Mouse (Mus musculus) embryonic stem cell, embryonic (primary cell): ENCODE data around the gene Gatd1.

Experiments used
- CTCF ChIA-PET, 4 experiments: fragments of 300-600 bp in 2 of 4; fragments of 350-600 bp in 2 of 4; sonication (Branson Sonifier 250); formaldehyde crosslinking; loops; one replicate each; lab custom pipeline; 2022; ENCODE audit warnings: inconsistent platforms in 2 of 4; lab: Charles Lee
- POLR2A ChIA-PET, 4 experiments: fragments of 300-600 bp in 2 of 4; fragments of 350-600 bp in 2 of 4; sonication (Branson Sonifier 250); formaldehyde crosslinking; loops; one replicate each; lab custom pipeline; 2022; ENCODE audit warnings: antibody characterized with exemption in 4 of 4, inconsistent platforms in 1 of 4; lab: Charles Lee

Gene Gatd1

DNA sequence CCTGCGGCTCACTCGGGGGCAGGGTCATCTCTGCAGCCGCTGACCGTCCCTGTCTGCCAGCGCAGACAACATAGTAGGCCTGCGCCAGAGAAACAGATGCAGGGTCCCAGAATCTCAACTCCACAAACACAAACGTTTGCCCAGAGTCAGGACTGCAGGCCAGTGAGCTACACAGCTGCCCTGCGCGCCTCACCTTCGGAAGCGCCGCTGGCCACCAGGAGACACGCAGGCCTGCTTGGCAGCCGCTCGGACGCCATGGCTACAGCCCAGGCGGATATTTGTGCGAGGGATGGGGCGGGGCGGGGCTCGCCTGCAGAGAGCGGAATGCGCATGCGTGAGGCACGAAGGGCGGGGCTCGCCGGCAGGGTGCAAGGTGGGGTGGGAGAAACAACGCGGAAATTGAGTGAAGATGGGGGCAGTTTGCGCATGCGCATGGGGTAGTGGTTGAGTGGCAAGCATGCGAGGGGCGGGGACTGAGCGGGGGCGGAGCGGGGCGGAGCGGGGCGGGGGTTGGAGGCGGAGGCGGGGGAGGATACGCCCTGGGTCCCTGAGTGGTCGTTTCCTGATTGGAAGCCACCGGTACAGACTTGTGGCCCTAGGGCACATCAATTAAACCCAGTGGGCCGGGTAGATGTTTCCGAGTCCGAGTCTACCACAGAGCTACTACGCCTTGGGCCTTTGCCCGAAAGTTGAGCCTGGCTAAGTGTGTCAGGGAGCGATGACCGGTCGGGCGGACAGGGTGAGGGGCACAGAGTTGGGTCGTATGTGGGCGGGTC lies at the start of gene Gatd1:
TSS of gene Gatd1 (minus strand) at position 328 of the 776 bp plus-strand sequence.
- CTCF ChIA-PET = interaction anchor here in 3 of 4 experiments (0.6 to 2.4 kb wide), 9 partner anchors 9 to 1712 kb away, joined by 3 to 10 read pairs (median 6); no protein-coding TSS in a partner anchor
- POLR2A ChIA-PET = interaction anchor here in 3 of 4 experiments (0.7 to 3.7 kb wide), 26 partner anchors 12 to 460 kb away, joined by 3 to 21 read pairs (median 4); partner anchors contain the start of genes Taldo1 (in 3 of the 3), Cend1 (in 2 of the 3), Rplp2 (in 2 of the 3) and Polr2l (in 1 of the 3)

GRCm38 (mm10) chr7:141462333-141462821 lies 48.4 kb upstream of the Gatd1 start:
- ChIA-PET POLR2A (interaction anchor here (0.5 to 38.4 kb wide), 17 partner anchors 3 to 911 kb away, joined by 3 to 944 read pairs (median 6); partner anchors contain the start of genes Polr2l (in 4 of the 4), Tspan4 (in 4 of the 4), Cd151 (in 2 of the 4) and Cracr2b (in 2 of the 4)), CTCF (interaction anchor here in 3 of 4 experiments (0.6 to 2.1 kb wide), 8 partner anchors 14 to 1413 kb away, joined by 3 to 11 read pairs (median 4); partner anchors contain the start of genes Msx3 (in 1 of the 3), Rplp2 (in 1 of the 3) and Sct (in 1 of the 3))

- CTCF ChIA-PET = interaction anchor here (0.7 to 2.2 kb wide), 12 partner anchors 10 to 394 kb away, joined by 3 to 11 read pairs (median 5); partner anchors contain the start of genes Rplp2 (in 1 of the 4), Sct (in 1 of the 4) and Taldo1 (in 1 of the 4)
- POLR2A ChIA-PET = interaction anchor here (0.5 to 38.4 kb wide), 16 partner anchors 3 to 912 kb away, joined by 3 to 944 read pairs (median 8); partner anchors contain the start of genes Polr2l (in 4 of the 4), Tspan4 (in 4 of the 4), Rplp2 (in 3 of the 4) and Cd151 (in 2 of the 4)
These were observed 47.8 kb upstream of the Gatd1 start for GRCm38 (mm10) chr7:141461521-141462332.

DNA sequence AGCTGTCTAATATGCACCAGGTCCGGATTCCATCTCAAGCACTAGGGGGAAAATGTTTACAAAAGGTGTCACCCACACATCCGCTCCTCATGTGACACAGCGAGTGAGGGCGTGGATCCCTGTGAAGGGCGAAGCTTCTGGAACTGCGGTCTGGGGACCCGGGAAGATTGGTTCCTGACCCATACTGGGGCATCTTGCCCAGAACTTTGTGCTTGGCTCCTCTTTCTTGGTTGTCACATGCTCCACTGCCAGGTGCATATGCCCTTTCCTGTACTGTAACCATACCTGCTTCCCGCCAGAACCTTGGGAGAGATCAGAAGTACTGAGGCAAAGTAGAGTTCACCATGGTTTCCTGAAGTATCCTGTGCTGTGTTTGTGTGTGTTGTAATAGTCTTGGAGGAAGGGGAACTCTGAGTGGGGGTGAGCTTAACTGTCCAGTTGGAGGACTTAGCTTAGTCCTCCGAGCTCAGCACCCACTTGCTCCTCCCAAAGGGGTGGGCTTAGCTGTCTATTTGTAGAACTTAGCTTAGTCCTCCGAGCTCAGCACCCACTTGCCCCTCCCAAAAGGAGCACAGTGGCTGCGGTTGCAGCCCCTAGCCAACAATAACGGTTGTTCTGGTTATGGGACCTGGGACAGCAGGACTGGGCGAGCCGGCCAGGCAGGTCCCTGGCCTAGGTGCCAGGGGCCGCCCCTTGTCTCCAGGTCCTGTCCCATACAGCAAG lies 46.6 kb upstream of the Gatd1 start, which contains the start of gene Cracr2b:
TSS of gene Cracr2b (plus strand) at position 704 of the 723 bp plus-strand sequence.
- ChIA-PET POLR2A (interaction anchor here (0.6 to 38.4 kb wide), 21 partner anchors 1 to 245 kb away, joined by 3 to 944 read pairs (median 4); partner anchors contain the start of genes Rplp2 (in 3 of the 4), Cd151 (in 2 of the 4), Cracr2b (in 2 of the 4) and Pidd1 (in 2 of the 4)), CTCF (interaction anchor here in 3 of 4 experiments (0.6 to 3.8 kb wide), 12 partner anchors 8 to 69 kb away, joined by 3 to 27 read pairs (median 4); partner anchors contain the start of gene Taldo1 (in 1 of the 3))

DNA sequence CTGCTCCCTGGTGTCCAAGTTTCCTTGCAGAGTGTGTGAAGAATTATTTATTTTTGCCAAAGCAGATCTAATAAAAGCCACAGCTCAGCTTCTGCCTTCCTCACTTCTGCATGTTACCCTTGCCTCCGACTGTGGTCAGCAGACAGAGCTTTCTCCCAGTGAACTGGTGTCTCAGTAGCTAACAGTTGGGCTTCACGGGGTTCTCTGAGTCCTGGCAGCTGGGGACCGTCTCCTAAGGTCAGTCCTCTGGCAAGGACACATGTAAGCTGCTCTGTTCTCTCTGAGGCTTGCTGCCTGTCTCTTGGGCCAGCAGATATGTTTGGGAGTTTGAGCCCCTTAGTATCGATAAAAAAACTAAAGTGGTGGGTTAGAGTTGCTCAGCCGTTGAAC lies 46.1 kb upstream of the Gatd1 start:
- CTCF ChIA-PET = interaction anchor here in 3 of 4 experiments (0.7 to 3.8 kb wide), 12 partner anchors 9 to 122 kb away, joined by 3 to 27 read pairs (median 6); partner anchors contain the start of genes Eps8l2 (in 1 of the 3) and Taldo1 (in 1 of the 3)
- POLR2A ChIA-PET = interaction anchor here (0.6 to 38.4 kb wide), 20 partner anchors 1 to 245 kb away, joined by 3 to 944 read pairs (median 5); partner anchors contain the start of genes Cd151 (in 2 of the 4), Cracr2b (in 2 of the 4), Pidd1 (in 2 of the 4) and Pnpla2 (in 2 of the 4)

DNA sequence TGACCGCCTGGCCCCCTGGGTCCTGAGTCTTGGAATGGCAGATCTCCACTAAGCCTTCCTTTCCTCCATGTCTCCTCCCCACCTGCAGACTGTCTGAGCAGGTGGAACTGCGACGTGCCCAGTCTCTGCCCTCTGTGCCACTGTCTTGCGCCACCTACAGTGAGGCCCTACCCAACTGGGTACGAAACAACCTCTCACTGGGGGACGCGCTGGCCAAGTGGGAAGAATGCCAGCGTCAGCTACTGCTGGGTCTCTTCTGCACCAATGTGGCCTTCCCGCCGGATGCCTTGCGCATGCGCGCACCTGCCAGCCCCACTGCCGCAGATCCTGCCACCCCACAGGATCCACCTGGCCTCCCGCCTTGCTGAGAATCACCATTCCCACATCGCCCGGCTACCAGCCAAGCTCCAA lies 45.4 kb upstream of the Gatd1 start:
- POLR2A ChIA-PET = interaction anchor here in 3 of 4 experiments (1.0 to 38.4 kb wide), 18 partner anchors 0 to 231 kb away, joined by 3 to 944 read pairs (median 6); partner anchors contain the start of genes Cd151 (in 2 of the 3), Cracr2b (in 2 of the 3), Pidd1 (in 2 of the 3) and Pnpla2 (in 2 of the 3)
- CTCF ChIA-PET = interaction anchor here (0.5 to 3.8 kb wide), 24 partner anchors 9 to 384 kb away, joined by 3 to 27 read pairs (median 5); partner anchors contain the start of genes Eps8l2 (in 1 of the 4), Pidd1 (in 1 of the 4), Polr2l (in 1 of the 4) and Rplp2 (in 1 of the 4)

GRCm38 (mm10) chr7:141458661-141459060 lies 44.7 kb upstream of the Gatd1 start:
- ChIA-PET POLR2A (interaction anchor here in 3 of 4 experiments (0.6 to 38.4 kb wide), 26 partner anchors 1 to 545 kb away, joined by 3 to 944 read pairs (median 3); partner anchors contain the start of genes Rplp2 (in 3 of the 3), Cd151 (in 2 of the 3), Cend1 (in 2 of the 3) and Cracr2b (in 2 of the 3)), CTCF (interaction anchor here (0.5 to 3.8 kb wide), 42 partner anchors 8 to 1205 kb away, joined by 3 to 27 read pairs (median 3); partner anchors contain the start of genes Cend1 (in 2 of the 4), Rplp2 (in 2 of the 4), Cd151 (in 1 of the 4) and Chid1 (in 1 of the 4))

DNA sequence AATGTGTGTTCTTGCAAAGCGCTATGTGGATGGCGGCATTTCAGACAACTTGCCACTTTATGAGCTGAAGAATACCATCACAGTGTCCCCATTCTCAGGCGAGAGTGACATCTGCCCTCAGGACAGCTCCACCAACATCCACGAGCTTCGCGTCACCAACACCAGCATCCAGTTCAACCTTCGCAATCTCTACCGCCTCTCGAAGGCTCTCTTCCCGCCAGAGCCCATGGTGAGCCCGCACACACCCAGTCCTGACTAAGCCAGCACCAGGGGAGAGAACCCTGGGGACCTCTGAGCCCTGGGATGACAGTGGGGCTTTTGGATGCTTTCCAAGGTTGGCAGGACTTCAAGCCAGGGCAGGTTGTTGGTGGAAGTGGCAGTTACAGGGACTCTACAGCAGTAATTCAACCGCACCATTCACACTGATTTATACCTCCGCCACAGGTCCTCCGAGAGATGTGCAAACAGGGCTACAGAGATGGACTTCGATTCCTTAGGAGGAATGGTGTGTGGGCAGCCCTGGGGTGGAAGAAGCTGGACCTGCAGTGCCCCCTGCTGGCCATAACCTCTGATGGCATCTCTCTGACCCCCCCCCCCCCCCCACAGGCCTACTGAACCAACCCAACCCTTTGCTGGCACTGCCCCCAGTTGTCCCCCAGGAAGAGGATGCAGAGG lies 44.2 kb upstream of the Gatd1 start:
- ChIA-PET POLR2A (interaction anchor here in 3 of 4 experiments (0.6 to 38.4 kb wide), 25 partner anchors 0 to 545 kb away, joined by 3 to 944 read pairs (median 4); partner anchors contain the start of genes Rplp2 (in 3 of the 3), Cd151 (in 2 of the 3), Cend1 (in 2 of the 3) and Cracr2b (in 2 of the 3)), CTCF (interaction anchor here (0.5 to 3.8 kb wide), 44 partner anchors 9 to 913 kb away, joined by 3 to 27 read pairs (median 3); partner anchors contain the start of genes Rplp2 (in 2 of the 4), Cd151 (in 1 of the 4), Cend1 (in 1 of the 4) and Chid1 (in 1 of the 4))

DNA sequence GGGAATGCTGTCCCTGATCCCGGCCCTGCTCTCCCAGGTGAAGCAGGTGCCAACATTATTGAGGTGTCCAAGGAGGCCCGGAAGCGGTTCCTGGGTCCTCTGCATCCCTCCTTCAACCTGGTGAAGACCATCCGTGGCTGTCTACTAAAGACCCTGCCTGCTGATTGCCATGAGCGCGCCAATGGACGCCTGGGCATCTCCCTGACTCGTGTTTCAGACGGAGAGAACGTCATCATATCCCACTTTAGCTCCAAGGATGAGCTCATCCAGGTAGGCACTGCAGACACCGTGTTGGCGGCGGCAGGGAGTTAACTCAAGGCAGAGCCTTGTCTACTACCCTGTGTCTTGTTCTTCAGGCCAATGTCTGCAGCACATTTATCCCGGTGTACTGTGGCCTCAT lies 43.3 kb upstream of the Gatd1 start:
- ChIA-PET CTCF (interaction anchor here (0.5 to 3.8 kb wide), 15 partner anchors 10 to 159 kb away, joined by 3 to 27 read pairs (median 6); partner anchors contain the start of genes Cd151 (in 1 of the 4), Eps8l2 (in 1 of the 4) and Rplp2 (in 1 of the 4)), POLR2A (interaction anchor here in 3 of 4 experiments (0.6 to 38.4 kb wide), 11 partner anchors 1 to 194 kb away, joined by 3 to 944 read pairs (median 8); partner anchors contain the start of genes Cd151 (in 2 of the 3), Cracr2b (in 2 of the 3), Pnpla2 (in 2 of the 3) and Polr2l (in 2 of the 3))

DNA sequence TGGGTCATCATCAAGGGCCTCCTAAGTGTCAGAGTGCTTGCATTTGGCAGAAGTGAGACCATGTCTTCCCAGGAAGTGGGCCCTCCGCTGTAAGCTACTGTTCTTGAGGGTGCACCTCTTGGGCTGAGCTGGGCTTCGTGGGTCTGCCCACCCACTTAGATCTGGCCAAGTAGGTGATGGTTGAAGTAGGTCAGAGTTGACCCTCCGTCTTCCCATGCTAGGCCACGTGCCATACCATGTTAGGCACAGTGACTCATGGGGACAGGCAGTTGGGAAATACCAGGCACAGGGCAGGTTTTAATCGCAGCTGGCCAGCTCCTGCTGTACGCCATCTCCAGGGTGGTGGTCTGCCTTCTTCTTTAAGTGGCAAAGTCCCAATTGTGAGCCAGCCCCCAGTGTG lies 42.8 kb upstream of the Gatd1 start:
- ChIA-PET POLR2A (interaction anchor here in 3 of 4 experiments (0.6 to 38.4 kb wide), 9 partner anchors 1 to 51 kb away, joined by 3 to 944 read pairs (median 465); partner anchors contain the start of genes Cd151 (in 2 of the 3), Cracr2b (in 2 of the 3), Pnpla2 (in 2 of the 3) and Polr2l (in 2 of the 3)), CTCF (interaction anchor here in 2 of 4 experiments (0.6 to 3.2 kb wide), 5 partner anchors 12 to 118 kb away, joined by 3 to 21 read pairs (median 9); partner anchors contain the start of genes Cd151 (in 1 of the 2) and Eps8l2 (in 1 of the 2))

DNA sequence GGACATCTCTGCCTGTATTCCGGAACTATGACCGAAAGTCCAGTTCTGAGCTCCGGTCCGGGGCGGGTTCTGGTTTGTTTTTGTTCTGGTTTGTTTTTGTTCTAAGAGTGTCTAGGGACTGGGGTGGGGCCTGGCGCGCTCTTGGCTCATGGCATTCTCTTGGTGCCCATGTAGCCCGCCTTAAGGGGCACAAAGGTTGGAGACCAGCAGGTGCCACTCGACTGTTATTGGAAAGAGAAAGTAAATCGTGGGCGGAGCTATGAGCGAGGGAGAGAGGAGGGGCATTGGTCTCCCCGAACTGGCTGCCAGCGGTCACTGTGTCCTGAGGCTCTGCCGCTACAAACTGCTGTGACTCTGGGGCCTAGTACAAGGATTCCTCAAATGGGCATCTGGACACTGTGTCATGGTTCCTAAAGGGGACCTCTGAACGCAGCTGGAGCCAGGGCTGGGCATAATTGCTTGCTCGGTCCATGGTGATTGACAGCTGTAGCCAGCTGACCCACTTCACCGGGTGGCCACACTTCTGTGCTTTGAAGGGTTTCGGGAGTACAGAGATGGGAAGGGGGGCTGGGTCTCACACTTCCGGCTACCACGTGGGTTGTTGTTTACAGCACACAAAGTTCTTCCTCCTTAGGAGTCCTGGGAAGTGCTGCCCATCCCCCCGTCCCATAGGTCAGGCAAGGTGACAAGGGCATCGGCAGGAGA lies 41.8 kb upstream of the Gatd1 start:
- POLR2A ChIA-PET = interaction anchor here (0.6 to 38.4 kb wide), 26 partner anchors 3 to 482 kb away, joined by 3 to 944 read pairs (median 6); partner anchors contain the start of genes Polr2l (in 3 of the 4), Rplp2 (in 3 of the 4), Tspan4 (in 3 of the 4) and Cd151 (in 2 of the 4)
- CTCF ChIA-PET = interaction anchor here in 2 of 4 experiments (0.6 to 3.2 kb wide), 10 partner anchors 9 to 177 kb away, joined by 3 to 21 read pairs (median 6); partner anchors contain the start of genes Cd151 (in 1 of the 2), Pidd1 (in 1 of the 2), Rplp2 (in 1 of the 2) and Sct (in 1 of the 2)

DNA sequence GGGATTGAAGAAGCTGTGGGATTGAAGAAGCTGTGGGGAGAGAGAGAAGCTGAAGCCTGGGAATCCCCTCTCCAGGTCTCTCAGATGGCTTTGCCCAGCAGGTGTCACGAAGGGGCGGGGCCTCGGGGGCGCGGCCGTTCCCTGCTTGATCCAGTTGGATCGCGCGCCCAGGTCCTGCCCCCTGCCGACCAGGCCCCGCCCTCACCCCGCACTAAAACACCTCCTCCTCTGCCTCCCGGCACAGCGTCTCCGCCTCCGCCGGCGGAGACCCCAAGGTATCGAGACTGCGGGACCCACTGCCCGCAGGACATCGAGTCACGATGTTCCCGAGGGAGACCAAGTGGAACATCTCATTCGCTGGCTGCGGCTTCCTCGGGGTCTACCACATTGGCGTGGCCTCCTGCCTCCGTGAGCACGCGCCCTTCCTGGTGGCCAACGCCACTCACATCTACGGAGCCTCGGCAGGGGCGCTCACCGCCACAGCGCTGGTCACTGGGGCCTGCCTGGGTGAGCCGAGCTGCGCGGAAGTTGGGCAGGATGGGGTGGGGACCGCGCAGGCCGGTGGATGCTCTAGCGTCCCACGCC lies 41.1 kb upstream of the Gatd1 start, which contains the start of gene Pnpla2:
TSS of gene Pnpla2 (plus strand) at position 232 of the 585 bp plus-strand sequence.
- ChIA-PET POLR2A (interaction anchor here (0.6 to 38.4 kb wide), 33 partner anchors 4 to 482 kb away, joined by 3 to 944 read pairs (median 4); partner anchors contain the start of genes Cd151 (in 3 of the 4), Polr2l (in 3 of the 4), Rplp2 (in 3 of the 4) and Tspan4 (in 3 of the 4)), CTCF (interaction anchor here in 2 of 4 experiments (0.6 to 3.2 kb wide), 14 partner anchors 8 to 176 kb away, joined by 3 to 21 read pairs (median 4); partner anchors contain the start of genes Cd151 (in 1 of the 2), Rplp2 (in 1 of the 2) and Sct (in 1 of the 2))
